Mouse (Mus musculus): Measurements from ENCODE around the gene Ric1. TPM values are rescaled to one million over a fixed set of nuclear protein-coding genes. Genes with fewer than 3 reads are reported as not detected.

Ric1 gene
- polyA plus RNA-seq, 1 experiment from 2014 or later: 21.6 TPM

GRCm38 (mm10) chr19:29483386-29483785 is 38.7 kb upstream of the Ric1 start:
- H3K9ac ChIP-seq (ENCODE audit: low read depth, low read length): no peak overlapping the region
- H3K27me3 ChIP-seq (replicated peaks; ENCODE audit: control insufficient read depth, insufficient read depth, low read length): no peaks in the 10 kb centered on the region
- H3K36me3 ChIP-seq (ENCODE audit: control insufficient read depth, insufficient read depth, low read length): no peaks in the 10 kb centered on the region
- DNase-seq (ENCODE audit: low spot score): no peak
- peaks cover 5% of the 10 kb centered on the region for H3K4me1 ChIP-seq (ENCODE audit: control insufficient read depth, insufficient read depth, low read length)
- WGBS: 63% methylated on average over 2 of the region's 2 CpGs
- no peak for ATAC-seq (ENCODE audit: low read depth)
- no peaks in the 10 kb centered on the region for H3K9me3 ChIP-seq (ENCODE audit: control insufficient read depth, low read length)
- no peak overlapping the region for H3K27ac ChIP-seq (replicated peaks; ENCODE audit: low read depth, low read length)
- no peak overlapping the region for H3K4me3 ChIP-seq (ENCODE audit: low read depth, low read length)
- H3K4me2 ChIP-seq (ENCODE audit: low read depth, low read length): no peak overlapping the region

GRCm38 (mm10) chr19:29484537-29484936 is 37.5 kb upstream of the Ric1 start:
- H3K36me3 ChIP-seq (ENCODE audit: control insufficient read depth, insufficient read depth, low read length): no peaks in the 10 kb centered on the region
- peaks cover 5% of the 10 kb centered on the region for H3K4me1 ChIP-seq (ENCODE audit: control insufficient read depth, insufficient read depth, low read length)
- H3K9ac ChIP-seq (ENCODE audit: low read depth, low read length): no peak overlapping the region
- no peaks in the 10 kb centered on the region for H3K27me3 ChIP-seq (replicated peaks; ENCODE audit: control insufficient read depth, insufficient read depth, low read length)
- no peak for DNase-seq (ENCODE audit: low spot score)
- WGBS: 70% methylated on average over 2 of the region's 2 CpGs
- no peak overlapping the region for H3K27ac ChIP-seq (replicated peaks; ENCODE audit: low read depth, low read length)
- no peak overlapping the region for H3K4me2 ChIP-seq (ENCODE audit: low read depth, low read length)
- H3K4me3 ChIP-seq (ENCODE audit: low read depth, low read length): no peak overlapping the region
- no peak for ATAC-seq (ENCODE audit: low read depth)
- H3K9me3 ChIP-seq (ENCODE audit: control insufficient read depth, low read length): no peaks in the 10 kb centered on the region

- Histone ChIP-seq H3K4me3 (ENCODE audit: low read depth, low read length) (no peak overlapping the region), H3K9me3 (ENCODE audit: control insufficient read depth, low read length) (no peaks in the 10 kb centered on the region), H3K27me3 (replicated peaks; ENCODE audit: control insufficient read depth, insufficient read depth, low read length) (no peaks in the 10 kb centered on the region), H3K9ac (ENCODE audit: low read depth, low read length) (no peak overlapping the region), H3K4me1 (ENCODE audit: control insufficient read depth, insufficient read depth, low read length) (peaks cover 5% of the 10 kb centered on the region), H3K27ac (replicated peaks; ENCODE audit: low read depth, low read length) (no peak overlapping the region), H3K36me3 (ENCODE audit: control insufficient read depth, insufficient read depth, low read length) (no peaks in the 10 kb centered on the region), H3K4me2 (ENCODE audit: low read depth, low read length) (no peak overlapping the region)
- no peak for ATAC-seq (ENCODE audit: low read depth)
- WGBS: 75% methylated on average over 3 of the region's 3 CpGs
- no peak for DNase-seq (ENCODE audit: low spot score)
Observed at GRCm38 (mm10) chr19:29485257-29485948, 36.7 kb upstream of the Ric1 start.

- H3K4me2 ChIP-seq (ENCODE audit: low read depth, low read length): no peak overlapping the region
- no peak for DNase-seq (ENCODE audit: low spot score)
- H3K4me1 ChIP-seq (ENCODE audit: control insufficient read depth, insufficient read depth, low read length): peaks cover 5% of the 10 kb centered on the region
- ATAC-seq (ENCODE audit: low read depth): no peak
- no peak overlapping the region for H3K27ac ChIP-seq (replicated peaks; ENCODE audit: low read depth, low read length)
- no peak overlapping the region for H3K4me3 ChIP-seq (ENCODE audit: low read depth, low read length)
- WGBS: 70% methylated on average over 7 of the region's 7 CpGs
- no peak overlapping the region for H3K9ac ChIP-seq (ENCODE audit: low read depth, low read length)
- H3K27me3 ChIP-seq (replicated peaks; ENCODE audit: control insufficient read depth, insufficient read depth, low read length): no peaks in the 10 kb centered on the region
- no peaks in the 10 kb centered on the region for H3K9me3 ChIP-seq (ENCODE audit: control insufficient read depth, low read length)
- H3K36me3 ChIP-seq (ENCODE audit: control insufficient read depth, insufficient read depth, low read length): no peaks in the 10 kb centered on the region
Observed at GRCm38 (mm10) chr19:29486545-29487206, 35.4 kb upstream of the Ric1 start.

- Histone ChIP-seq H3K9ac (ENCODE audit: low read depth, low read length) (no peak overlapping the region), H3K9me3 (ENCODE audit: control insufficient read depth, low read length) (no peaks in the 10 kb centered on the region), H3K36me3 (ENCODE audit: control insufficient read depth, insufficient read depth, low read length) (no peaks in the 10 kb centered on the region), H3K27ac (replicated peaks; ENCODE audit: low read depth, low read length) (no peak overlapping the region), H3K4me2 (ENCODE audit: low read depth, low read length) (no peak overlapping the region), H3K4me3 (ENCODE audit: low read depth, low read length) (no peak overlapping the region), H3K4me1 (ENCODE audit: control insufficient read depth, insufficient read depth, low read length) (peaks cover 5% of the 10 kb centered on the region), H3K27me3 (replicated peaks; ENCODE audit: control insufficient read depth, insufficient read depth, low read length) (no peaks in the 10 kb centered on the region)
- DNase-seq (ENCODE audit: low spot score) (no peak), ATAC-seq (ENCODE audit: low read depth) (no peak)
- WGBS: 87% methylated on average over 14 of the region's 14 CpGs
Observed at GRCm38 (mm10) chr19:29487326-29488072, 34.6 kb upstream of the Ric1 start.

- no peak for ATAC-seq (ENCODE audit: low read depth)
- Histone ChIP-seq H3K9ac (ENCODE audit: low read depth, low read length) (no peak overlapping the region), H3K27me3 (replicated peaks; ENCODE audit: control insufficient read depth, insufficient read depth, low read length) (no peaks in the 10 kb centered on the region), H3K4me1 (ENCODE audit: control insufficient read depth, insufficient read depth, low read length) (peaks cover 5% of the 10 kb centered on the region), H3K9me3 (ENCODE audit: control insufficient read depth, low read length) (no peaks in the 10 kb centered on the region), H3K27ac (replicated peaks; ENCODE audit: low read depth, low read length) (no peak overlapping the region), H3K4me3 (ENCODE audit: low read depth, low read length) (no peak overlapping the region), H3K4me2 (ENCODE audit: low read depth, low read length) (no peak overlapping the region), H3K36me3 (ENCODE audit: control insufficient read depth, insufficient read depth, low read length) (no peaks in the 10 kb centered on the region)
- WGBS: 60% methylated on average over 6 of the region's 6 CpGs
- no peak for DNase-seq (ENCODE audit: low spot score)
Observed at GRCm38 (mm10) chr19:29488073-29488390, 34.0 kb upstream of the Ric1 start.

- Histone ChIP-seq H3K27me3 (replicated peaks; ENCODE audit: control insufficient read depth, insufficient read depth, low read length) (no peaks in the 10 kb centered on the region), H3K4me1 (ENCODE audit: control insufficient read depth, insufficient read depth, low read length) (peaks cover 5% of the 10 kb centered on the region), H3K9ac (ENCODE audit: low read depth, low read length) (no peak overlapping the region), H3K27ac (replicated peaks; ENCODE audit: low read depth, low read length) (no peak overlapping the region), H3K36me3 (ENCODE audit: control insufficient read depth, insufficient read depth, low read length) (no peaks in the 10 kb centered on the region), H3K4me2 (ENCODE audit: low read depth, low read length) (no peak overlapping the region), H3K9me3 (ENCODE audit: control insufficient read depth, low read length) (no peaks in the 10 kb centered on the region), H3K4me3 (ENCODE audit: low read depth, low read length) (no peak overlapping the region)
- ATAC-seq (ENCODE audit: low read depth) (no peak), DNase-seq (ENCODE audit: low spot score) (no peak)
- 46% methylated on average over 10 of the region's 10 CpGs for WGBS
Observed at GRCm38 (mm10) chr19:29488420-29488819, 33.7 kb upstream of the Ric1 start.

- no peak for ATAC-seq (ENCODE audit: low read depth)
- WGBS: 60% methylated on average over 3 of the region's 3 CpGs
- no peak overlapping the region for H3K27ac ChIP-seq (replicated peaks; ENCODE audit: low read depth, low read length)
- DNase-seq (ENCODE audit: low spot score): no peak
- H3K9ac ChIP-seq (ENCODE audit: low read depth, low read length): no peak overlapping the region
- no peak overlapping the region for H3K4me3 ChIP-seq (ENCODE audit: low read depth, low read length)
- no peaks in the 10 kb centered on the region for H3K36me3 ChIP-seq (ENCODE audit: control insufficient read depth, insufficient read depth, low read length)
- H3K4me1 ChIP-seq (ENCODE audit: control insufficient read depth, insufficient read depth, low read length): peaks cover 5% of the 10 kb centered on the region; the same call in 1 of the 2 replicates
- H3K4me2 ChIP-seq (ENCODE audit: low read depth, low read length): no peak overlapping the region
- no peaks in the 10 kb centered on the region for H3K9me3 ChIP-seq (ENCODE audit: control insufficient read depth, low read length)
- H3K27me3 ChIP-seq (replicated peaks; ENCODE audit: control insufficient read depth, insufficient read depth, low read length): no peaks in the 10 kb centered on the region
Observed at GRCm38 (mm10) chr19:29489785-29490284, 32.2 kb upstream of the Ric1 start.

All from embryonic facial prominence, embryonic 14.5 days (tissue).